In the genomic region with DNA sequence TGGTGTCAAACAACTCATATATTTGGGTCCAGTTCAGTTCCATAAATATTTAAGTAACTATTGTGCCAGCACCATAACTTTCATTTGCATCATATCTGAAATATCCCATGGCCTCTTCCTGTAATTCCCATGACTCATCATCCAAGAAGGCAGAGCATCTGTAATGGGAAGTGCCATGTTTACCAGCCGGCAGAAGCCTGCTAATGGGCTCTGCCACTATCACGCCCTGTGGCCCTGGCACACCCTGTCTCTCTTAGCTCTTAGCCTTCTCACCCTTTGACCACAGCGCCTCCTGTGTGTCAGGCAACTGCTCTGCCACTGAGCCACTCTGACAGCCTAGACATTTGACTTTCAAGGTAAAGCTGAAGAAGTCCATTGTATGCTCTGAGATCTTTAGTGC, we compare ENCODE assay signal across 14 mouse cellular contexts. TPM values are rescaled to one million over a fixed set of nuclear protein-coding genes. Genes with fewer than 3 reads are reported as not detected.
DNase-seq lines count a peak whose midpoint lies in the region; TF ChIP-seq lines count a peak whose summit lies in the region.
"Had no signal": no experiment of that assay in that cellular context is flagged by ENCODE, and none has a peak within 500 bp of the region (broad histone marks: within the 10 kb centered on the region; RNA-seq: fewer than 3 reads in every experiment).

No protein-coding gene starts in this region.

- TF ChIP-seq RAD21 in CH12.LX (IDR thresholded peaks at IDR 0.05; ENCODE audit: low read depth, low read length) = peak; percentile 67

- H3K4me1 ChIP-seq in lung, adult 2 months (ENCODE audit: control insufficient read depth, insufficient read depth, low read length) = no peaks in the 10 kb centered on the region
- H3K4me1 ChIP-seq in CH12.LX (ENCODE audit: control insufficient read depth in 1 of 2, insufficient read depth in 2 of 2) = no peaks in the 10 kb centered on the region
- no peaks in the 10 kb centered on the region for H3K4me1 ChIP-seq in cortical plate, adult 2 months (ENCODE audit: control insufficient read depth, insufficient read depth, low read length)

- in situ Hi-C loops in CH12.LX (cut with MboI; ENCODE audit: low pct_ligation_motif_present, low pct_unique_long_range_greater_than_20kb, low sequenced_read_pairs) = loop anchor here (25.0 kb wide), 1 partner anchor 507 kb away; no protein-coding TSS in a partner anchor

- no peak overlapping the region for H3K4me2 ChIP-seq in CH12.LX (ENCODE audit: insufficient read depth, low read depth, poor library complexity, severe bottlenecking)
- H3K4me2 ChIP-seq: heart, embryonic 13.5 days; limb, embryonic 13.5 days had no signal

- dilution Hi-C loops in CH12.LX (cut with MboI; ENCODE audit: extremely low pct_ligation_motif_present, extremely low pct_unique_long_range_greater_than_20kb, low sequenced_read_pairs) = no loop called here

- peak; percentile 32 to 41 for DNase-seq in cerebellum, postnatal 10 days
- no peak for DNase-seq in cerebellum, postnatal 4 days (ENCODE audit: low spot score in 2 of 2)
- DNase-seq in lung, adult 2 months = no peak
- DNase-seq in lung, postnatal 25 days (ENCODE audit: low spot score) = no peak
- DNase-seq in CH12.LX (ENCODE audit: extremely low read depth) = peak; percentile 19
- no peak for DNase-seq in urinary bladder, postnatal 4 days (ENCODE audit: low spot score in 2 of 2)
- no peak for DNase-seq in retina, embryonic 14.5 days (ENCODE audit: low spot score)
- DNase-seq: cerebellum, adult 9-10 months; kidney, adult 8-10 months; right cerebral cortex, postnatal 25 days had no signal

- H3K36me3 ChIP-seq in CH12.LX (replicated peaks in 1 of 2; ENCODE audit: control insufficient read depth in 1 of 2, insufficient read depth in 1 of 2, low read length in 1 of 2) = no peaks in the 10 kb centered on the region
- H3K36me3 ChIP-seq: G1E; heart, embryonic 13.5 days; limb, embryonic 13.5 days had no signal

- TF ChIP-seq CTCF in lung, adult 2 months (IDR thresholded peaks at IDR 0.05; ENCODE audit: insufficient read depth, low read length) = peak; percentile 33; the same call in 1 of the 2 replicates
- peak in 1 of 2 experiments; percentile 68; a peak in 2 of 4 replicates for TF ChIP-seq CTCF in CH12.LX (conservative IDR thresholded peaks at IDR 0.05 in 1 of 2, IDR thresholded peaks at IDR 0.05 in 1 of 2; ENCODE audit: low read depth in 2 of 2, low read length in 2 of 2)
- peak; percentile 24 for TF ChIP-seq CTCF in cortical plate, adult 2 months (IDR thresholded peaks at IDR 0.05; ENCODE audit: extremely low read depth, insufficient read depth, low read length)

- no peaks in the 10 kb centered on the region for H3K79me2 ChIP-seq in CH12.LX (replicated peaks; ENCODE audit: control insufficient read depth, extremely low read depth, insufficient read depth, poor library complexity, severe bottlenecking)

- H3K27ac ChIP-seq in CH12.LX (ENCODE audit: insufficient read depth, low read depth) = no peak overlapping the region
- H3K27ac ChIP-seq in cortical plate, adult 2 months (ENCODE audit: insufficient read depth, low read length) = no peak overlapping the region
- H3K27ac ChIP-seq: heart, embryonic 13.5 days; limb, embryonic 13.5 days had no signal

- TF ChIP-seq POLR2A in lung, adult 2 months (IDR thresholded peaks at IDR 0.05; ENCODE audit: borderline replicate concordance, extremely low read depth, low read depth, low read length) = no peak
- TF ChIP-seq POLR2A in CH12.LX (IDR thresholded peaks at IDR 0.05; ENCODE audit: low read depth, low read length) = no peak
- TF ChIP-seq POLR2A in cortical plate, adult 2 months (IDR thresholded peaks at IDR 0.05; ENCODE audit: extremely low read depth, insufficient read depth, low read length) = no peak

- no peaks in the 10 kb centered on the region for H3K27me3 ChIP-seq in CH12.LX (replicated peaks)

- no peak overlapping the region for H3K4me3 ChIP-seq in lung, adult 2 months (replicated peaks; ENCODE audit: extremely low read depth, low read depth, low read length)
- no peak overlapping the region for H3K4me3 ChIP-seq in CH12.LX (replicated peaks in 1 of 3; ENCODE audit: low read depth in 2 of 3, low read length in 2 of 3, poor library complexity in 1 of 3)
- no peak overlapping the region for H3K4me3 ChIP-seq in cortical plate, adult 2 months (ENCODE audit: insufficient read depth, low read length)
- H3K4me3 ChIP-seq: heart, embryonic 13.5 days; limb, embryonic 13.5 days had no signal

- WGBS in lung, adult 2 months = 47% methylated on average over 3 of the region's 3 CpGs

- no peak for TF ChIP-seq EP300 in CH12.LX (IDR thresholded peaks at IDR 0.05; ENCODE audit: low read length)

- peaks cover 11% of the 10 kb centered on the region for H3K9me3 ChIP-seq in CH12.LX (replicated peaks; ENCODE audit: low read length)
- H3K9me3 ChIP-seq: heart, embryonic 13.5 days; limb, embryonic 13.5 days had no signal

- no peak overlapping the region for H3K9ac ChIP-seq in CH12.LX (ENCODE audit: insufficient read depth, low read depth)
- H3K9ac ChIP-seq: heart, embryonic 13.5 days; limb, embryonic 13.5 days had no signal

TF ChIP-seq in CH12.LX, 34 proteins besides CTCF, POLR2A, EP300 and RAD21:
- TF ChIP-seq SMC3 (IDR thresholded peaks at IDR 0.05; ENCODE audit: low read depth, low read length) (peak; percentile 54), ZC3H11A (IDR thresholded peaks at IDR 0.05; ENCODE audit: low read depth, low read length) (no peak)

RNA-seq across cellular contexts. Expression of gene Bmper, which starts 3.1 kb away (rescaled TPM):
- polyA plus RNA-seq in lung, adult 2 months (2012; rRNA removed) = 8.5 and 12.0 TPM in 2 replicates
- total RNA-seq in CH12.LX (2012; rRNA removed) (1.3 and 1.9 TPM in 2 replicates), CH12.LX (2014; rRNA removed) (1.4 and 1.6 TPM in 2 replicates)
- 1.3 and 1.5 TPM in 2 replicates for polyA plus RNA-seq in CH12.LX (2012; ENCODE audit: insufficient read length, low read depth)
- polyA plus RNA-seq in cortical plate, adult 2 months (2012; rRNA removed) = 5.9 and 6.8 TPM in 2 replicates
- polyA plus RNA-seq: G1E had no signal

Comparison
In these comparisons a context has a peak if more than half of its experiments do, and no peak if none do; other contexts are left out.
1. DNase-seq: peak in cerebellum, postnatal 10 days (2 of 2) and CH12.LX (single experiment); none in cerebellum, postnatal 4 days (0 of 2), lung, adult 2 months (single experiment), lung, postnatal 25 days (single experiment), urinary bladder, postnatal 4 days (0 of 2) and retina, embryonic 14.5 days (single experiment).